Mouse (Mus musculus) spleen, adult 18-20 months (tissue): ENCODE results near the gene Krt84.
A peak's percentile ranks its signal among the peaks of the same experiment; 100 is the strongest.
"Not testable (repeated sequence)": the region's sequence is repeated elsewhere in the genome, so short reads cannot be mapped to it uniquely, and the experiment has no call there.

Source experiments
- DNase-seq, 2 experiments: peaks; one replicate each; pipeline ENCODE4 v3.0.0; 2022; ENCODE audit warnings: mixed read lengths in 2 of 2

The Krt84 gene

GRCm38 (mm10) chr15:101532720-101533119 lies at the start of gene Krt84:
TSS of gene Krt84 (minus strand) at chr15:101532820.
- DNase-seq: no peak

DNA sequence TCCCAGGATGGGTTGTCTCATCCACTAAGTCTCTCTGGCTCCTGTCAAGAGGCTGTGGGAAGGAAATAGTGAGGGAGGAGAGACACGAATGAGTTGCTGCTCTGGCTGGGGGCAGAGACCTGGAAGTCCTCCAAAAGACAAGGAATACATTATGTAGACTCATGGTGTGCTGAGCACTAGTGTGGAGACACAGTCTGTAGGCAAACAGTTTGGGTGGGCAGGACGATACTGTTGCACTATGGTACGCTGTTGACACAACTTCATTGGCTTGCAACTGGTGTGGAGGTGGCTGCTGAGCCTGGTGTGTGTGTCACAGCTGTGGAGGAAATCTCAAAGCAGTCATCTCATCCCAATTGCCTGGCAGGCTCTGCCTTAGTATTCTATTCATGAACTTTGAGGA lies 49.1 kb upstream of the Krt84 start:
- no peak for DNase-seq

DNA sequence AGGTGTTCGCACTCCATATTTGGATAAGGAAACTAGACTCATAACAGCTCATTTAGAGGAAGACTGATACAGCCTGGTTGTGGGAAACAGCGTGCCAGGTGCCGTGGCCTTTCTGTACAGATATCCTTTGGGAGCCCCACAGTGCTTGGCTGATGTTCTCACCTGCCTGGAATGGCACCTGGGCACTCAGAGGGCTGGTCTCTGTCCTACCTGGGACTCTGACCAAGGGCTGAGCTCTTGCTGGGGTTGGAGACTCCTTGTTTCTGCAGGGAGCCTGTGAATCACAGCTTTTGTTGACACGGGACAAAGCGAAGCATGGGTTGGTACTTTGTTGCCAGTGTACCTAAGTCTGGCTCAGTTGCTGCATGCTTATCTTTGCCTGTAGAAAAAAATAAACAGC lies 42.9 kb upstream of the Krt84 start:
- no peak for DNase-seq

GRCm38 (mm10) chr15:101573796-101574345 lies 41.3 kb upstream of the Krt84 start, which contains the start of gene Krt75:
TSS of gene Krt75 (minus strand) at chr15:101573904.
- DNase-seq: no peak

DNA sequence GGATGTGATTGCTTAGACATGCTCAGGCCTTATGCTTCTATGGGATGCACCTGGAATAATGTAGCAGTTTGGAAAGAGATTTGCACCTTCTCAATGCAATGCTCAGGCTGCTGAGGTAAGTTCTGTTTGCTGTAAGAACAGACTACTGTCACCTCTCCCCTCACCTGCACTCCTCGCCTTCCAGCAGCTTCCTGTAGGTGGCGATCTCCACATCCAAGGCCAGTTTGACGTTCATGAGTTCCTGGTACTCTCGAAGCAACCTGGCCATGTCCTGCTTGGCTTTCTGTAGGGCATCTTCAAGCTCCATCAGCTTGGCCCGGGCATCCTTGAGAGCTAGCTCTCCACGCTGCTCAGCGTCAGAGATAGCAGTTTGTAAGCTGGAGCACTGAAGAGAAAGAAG lies 35.2 kb upstream of the Krt84 start:
- DNase-seq: peak in 1 of 2 experiments; percentile 13

GRCm38 (mm10) chr15:101562850-101563249 lies 30.2 kb upstream of the Krt84 start, which contains the start of gene Krt90:
TSS of gene Krt90 (minus strand) at chr15:101562950.
- no peak for DNase-seq

DNA sequence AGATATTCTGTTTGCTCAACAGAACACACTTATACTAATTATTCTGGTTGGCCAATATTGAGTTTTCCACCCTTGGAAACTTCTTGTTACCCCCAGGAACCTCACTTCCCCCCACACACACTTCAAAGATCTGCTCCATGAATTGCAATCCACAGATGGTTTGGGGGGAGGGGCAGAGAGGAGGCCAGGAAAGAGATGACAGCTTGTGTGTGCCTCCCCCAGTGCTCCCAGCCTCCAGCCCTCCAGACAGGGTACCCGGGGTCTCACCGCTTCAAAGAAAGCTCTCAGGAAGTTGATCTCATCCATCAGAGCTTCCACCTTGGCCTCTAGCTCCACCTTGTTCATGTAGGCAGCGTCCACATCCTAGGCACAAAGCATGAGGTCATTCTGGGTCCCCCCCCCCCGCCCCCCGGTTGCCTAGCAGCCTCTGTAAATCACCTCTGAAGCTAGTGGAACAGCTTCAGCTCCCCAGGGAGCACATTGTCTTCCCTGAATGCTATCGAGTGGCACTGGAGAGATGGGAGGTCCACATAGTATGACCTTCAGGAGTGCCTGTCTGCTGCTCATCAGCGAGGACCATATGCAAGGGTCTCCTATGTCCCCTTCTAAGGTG lies 25.5 kb upstream of the Krt84 start:
- no peak for DNase-seq

GRCm38 (mm10) chr15:101553169-101553568 lies 20.5 kb upstream of the Krt84 start:
- DNase-seq: peak in 1 of 2 experiments; percentile 5

GRCm38 (mm10) chr15:101552188-101552587 lies 19.6 kb upstream of the Krt84 start:
- no peak for DNase-seq

GRCm38 (mm10) chr15:101550567-101550966 lies 17.9 kb upstream of the Krt84 start, which contains the start of gene Krt82:
TSS of gene Krt82 (minus strand) at chr15:101550667.
- no peak for DNase-seq

- DNase-seq: no peak
Observed at GRCm38 (mm10) chr15:101544478-101544877, 11.9 kb upstream of the Krt84 start.

- no peak for DNase-seq
Observed at GRCm38 (mm10) chr15:101542543-101542942, 9.9 kb upstream of the Krt84 start.

DNA sequence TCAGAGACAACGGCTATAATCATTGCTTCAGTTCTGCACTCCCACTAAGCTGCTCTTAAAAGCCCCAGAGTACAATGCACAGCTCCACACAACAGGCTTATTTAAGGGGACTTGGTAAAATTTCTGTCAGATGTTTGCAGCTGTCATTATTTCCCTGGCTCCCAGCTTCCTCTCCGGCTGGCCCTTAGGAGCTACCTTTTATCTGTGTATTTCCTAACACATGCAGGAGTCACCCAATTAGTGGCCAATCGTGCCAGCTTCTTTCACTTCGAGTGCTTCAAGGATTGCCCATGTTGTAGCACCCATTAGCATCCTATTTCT lies 5.9 kb upstream of the Krt84 start:
- DNase-seq: no peak

DNA sequence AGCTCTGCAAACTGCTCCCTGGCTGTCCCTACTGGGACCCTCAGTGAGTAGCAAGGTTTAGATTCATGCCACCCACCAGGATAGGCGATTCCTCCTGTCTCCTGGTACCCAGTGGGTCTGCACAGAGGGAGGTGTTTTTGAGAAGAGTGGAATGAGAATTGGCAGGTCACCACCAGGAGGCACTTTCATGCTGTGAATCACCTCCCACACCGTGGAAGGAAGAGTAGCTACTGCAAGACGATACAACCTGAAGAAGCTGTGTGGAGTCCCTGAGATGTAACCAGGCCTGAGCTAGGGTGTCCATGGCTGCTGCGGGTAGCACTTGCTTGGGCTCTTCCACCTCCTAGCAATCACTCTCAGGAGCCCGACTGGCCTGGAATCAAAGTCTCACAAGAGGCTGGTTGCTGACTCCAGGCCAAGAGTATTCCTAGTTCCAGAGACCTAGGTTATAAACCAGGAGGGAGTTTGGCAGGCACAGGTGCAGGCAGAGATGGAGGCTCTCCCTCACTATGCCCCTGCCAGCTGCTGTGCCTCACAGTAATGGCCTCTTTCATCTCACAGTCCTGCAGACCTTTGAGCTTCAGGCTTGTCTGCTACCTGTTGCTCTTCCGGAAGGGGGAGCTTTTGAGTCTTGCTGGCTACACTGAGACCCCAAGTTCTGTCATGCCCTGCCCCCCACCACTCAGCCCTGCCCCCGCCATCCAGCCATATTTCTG lies 5.4 kb upstream of the Krt84 start:
- DNase-seq: no peak

DNA sequence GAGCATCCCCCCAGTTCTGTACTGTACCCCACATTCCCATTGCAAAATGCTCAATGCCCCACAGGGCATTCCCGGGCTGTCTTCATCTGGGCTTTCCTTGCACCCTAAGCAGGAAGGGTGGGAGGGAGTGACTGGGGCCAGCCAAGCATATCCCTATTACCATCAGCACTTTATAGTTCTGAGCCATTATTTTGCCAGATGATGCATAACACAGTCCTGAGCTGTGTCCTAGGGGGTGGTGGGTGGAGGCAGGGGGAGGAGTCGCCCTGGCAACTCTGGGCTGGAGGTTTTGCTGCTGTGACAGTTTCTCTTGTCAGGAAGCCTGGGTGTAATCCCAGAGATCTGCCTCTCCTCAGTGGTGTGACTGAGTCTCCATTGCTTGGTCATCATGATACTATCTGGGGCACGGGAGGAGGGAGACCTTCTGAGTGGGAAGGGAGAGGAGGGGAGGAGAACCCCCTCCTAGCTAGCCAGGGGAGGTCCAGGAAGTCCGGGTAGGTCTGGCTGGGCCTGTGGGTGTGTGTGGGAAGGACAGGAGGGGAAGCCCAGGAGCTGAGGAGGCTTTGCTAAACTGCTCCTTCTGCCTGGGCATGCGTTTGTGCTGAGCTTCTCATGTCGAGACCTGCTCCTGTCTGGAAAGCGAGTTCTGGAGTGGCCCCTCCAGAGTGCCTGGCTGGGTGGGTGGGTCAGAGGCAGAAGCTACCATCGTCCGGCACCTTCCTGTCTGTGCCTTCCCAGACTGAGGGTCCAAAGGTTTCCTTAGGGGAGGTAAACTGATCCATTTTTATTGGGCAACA lies 3.6 kb upstream of the Krt84 start:
- no peak for DNase-seq

DNA sequence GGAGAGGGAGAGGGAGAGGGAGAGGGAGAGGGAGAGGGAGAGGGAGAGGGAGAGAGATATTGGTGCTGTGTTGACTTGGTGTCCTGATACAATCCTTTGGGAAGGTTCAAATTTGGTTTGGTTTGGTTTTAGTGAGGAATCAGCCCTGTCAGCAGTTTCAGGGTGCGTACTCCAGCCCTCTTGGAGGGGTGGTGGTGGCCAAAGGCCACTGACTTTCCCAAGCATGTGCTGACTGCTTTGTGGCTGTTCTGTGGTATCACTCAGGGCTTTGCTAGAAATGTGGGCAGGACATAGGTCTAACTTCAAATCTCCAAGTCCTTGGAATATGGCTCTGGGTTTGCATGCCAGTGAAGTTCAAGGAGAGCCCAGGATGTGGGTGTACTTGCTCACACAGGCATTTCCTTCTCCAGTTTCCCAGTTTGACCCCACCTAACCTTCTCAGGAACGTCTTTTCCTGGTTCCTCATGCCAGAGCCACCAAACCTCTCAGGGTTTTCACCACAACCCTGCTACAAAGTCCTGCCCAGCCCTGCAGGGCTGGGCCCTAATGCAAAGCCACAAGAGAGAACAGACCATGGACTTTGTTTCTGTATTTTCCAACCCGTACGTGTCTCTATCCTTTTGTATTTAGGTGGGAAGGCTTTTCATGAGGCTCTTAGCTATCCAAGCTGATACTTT lies 9.9 kb downstream of the Krt84 start:
- DNase-seq: no peak

DNA sequence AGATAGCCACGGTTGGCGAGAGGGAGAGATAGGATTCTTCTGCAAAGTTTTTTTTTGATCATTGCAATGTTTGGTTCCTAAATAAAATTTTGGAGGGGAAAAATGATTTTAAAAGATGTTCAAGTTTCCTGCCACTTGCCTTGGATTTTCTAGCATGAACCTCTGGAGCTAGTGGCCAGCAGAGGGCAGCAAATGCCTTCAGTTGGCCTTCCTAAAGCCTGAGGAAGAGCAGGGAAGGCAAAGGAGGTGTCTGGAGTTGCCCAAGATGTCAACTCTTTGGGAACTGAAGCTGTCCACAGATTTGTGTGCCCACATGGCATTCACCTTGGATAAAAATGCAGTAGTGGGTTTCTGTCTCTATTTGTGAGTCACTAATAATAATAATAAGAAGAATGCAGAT lies 12.8 kb downstream of the Krt84 start:
- peak in 1 of 2 experiments; percentile 53 for DNase-seq

DNA sequence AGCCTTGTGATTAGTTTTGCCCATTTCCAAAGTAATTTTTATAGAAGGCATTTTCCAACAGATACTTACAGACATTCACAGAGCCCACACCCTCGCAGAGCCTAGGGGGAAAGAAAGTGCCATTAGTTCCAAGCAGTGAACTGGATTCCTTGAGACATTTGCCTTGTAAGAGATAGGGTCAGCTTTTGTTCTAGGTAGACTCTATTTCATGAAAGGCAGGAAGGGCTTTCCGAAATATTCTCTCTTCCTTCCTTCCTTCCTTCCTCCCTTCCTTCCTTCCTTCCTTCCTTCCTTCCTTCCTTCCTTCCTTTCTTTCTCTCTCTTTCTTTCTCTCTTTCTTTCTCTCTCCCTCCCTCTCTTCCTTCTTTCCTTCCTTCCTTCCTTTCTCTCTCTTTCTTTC lies 15.5 kb downstream of the Krt84 start, which contains the start of gene Gm49425:
Gene Gm49425, minus strand, starts transcription at position 101 of the 400 bp plus-strand sequence.
- not testable (repeated sequence) for DNase-seq

GRCm38 (mm10) chr15:101508247-101508646 lies 24.4 kb downstream of the Krt84 start:
- DNase-seq: no peak

DNA sequence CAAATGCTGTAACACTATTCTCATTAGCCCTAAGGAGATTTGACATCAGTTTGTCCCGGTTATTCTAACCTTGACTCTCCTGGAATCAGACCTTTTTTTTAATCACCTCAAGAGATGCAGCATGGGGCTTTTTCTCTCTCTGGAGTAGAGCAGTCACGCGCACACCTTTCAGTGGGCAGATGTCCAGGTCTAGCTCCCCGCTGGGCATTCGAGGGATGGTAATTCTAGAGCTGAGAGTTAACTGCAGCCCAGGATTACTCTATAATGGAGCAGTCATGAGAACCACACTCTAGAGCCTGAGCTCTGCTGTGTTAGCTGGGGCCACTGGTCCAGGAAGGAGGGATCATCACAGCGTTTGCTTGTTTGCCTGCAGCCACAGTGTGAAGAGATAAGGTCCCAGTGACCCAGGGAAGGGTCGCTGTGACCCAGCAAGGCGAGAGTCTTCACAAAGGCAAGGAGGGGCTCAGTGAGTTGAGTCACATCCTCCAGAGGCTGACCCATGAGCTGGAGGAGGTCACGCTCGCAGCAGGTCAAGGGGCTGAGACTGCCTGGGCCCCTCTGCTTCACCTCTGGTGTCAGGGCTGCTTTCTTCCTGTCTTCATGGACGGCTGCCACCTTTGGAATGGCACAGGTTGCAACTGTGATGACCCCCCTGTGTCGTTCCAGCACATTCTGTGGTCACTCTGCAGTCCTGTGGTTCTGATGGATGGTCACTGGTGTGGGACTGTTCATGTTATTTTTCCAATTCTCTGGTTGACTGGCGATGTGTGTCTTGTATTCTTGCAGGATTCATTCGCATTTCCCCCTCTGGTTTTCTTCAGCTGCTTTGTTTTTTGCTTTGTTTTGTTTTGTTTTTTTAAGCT lies 25.5 kb downstream of the Krt84 start:
- no peak for DNase-seq

DNA sequence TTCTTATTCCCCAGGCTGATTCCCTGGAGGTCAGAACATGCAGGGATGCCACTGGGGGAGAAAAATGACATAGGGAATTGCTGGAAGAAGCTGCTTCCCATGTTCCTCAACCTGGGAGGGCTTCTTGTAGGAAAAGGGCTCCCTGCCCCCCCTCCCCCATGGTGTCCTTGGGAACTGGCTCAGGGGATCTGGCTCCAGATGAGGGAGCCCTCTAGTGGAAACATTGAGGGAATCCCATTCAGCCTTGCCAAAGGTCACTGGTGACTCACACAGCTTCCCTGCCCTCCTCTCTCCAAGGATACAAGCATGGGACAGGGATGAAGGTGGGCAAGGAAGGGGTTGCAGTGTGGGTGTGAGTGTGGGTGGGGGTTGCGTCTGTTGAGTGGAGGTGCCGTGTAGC lies 35.4 kb downstream of the Krt84 start:
- no peak for DNase-seq

- no peak for DNase-seq
Observed at GRCm38 (mm10) chr15:101495266-101495665, 37.4 kb downstream of the Krt84 start.
